Mouse (Mus musculus) olfactory bulb, adult 2 months (tissue): Measurements from ENCODE around the gene Cfap300. TPM values are rescaled to one million over a fixed set of nuclear protein-coding genes. Genes with fewer than 3 reads are reported as not detected.

Source experiments
- H3K27ac ChIP-seq: fragments of 200-500 bp; 2 replicates; pipeline ENCODE4 v1.5.1; 2012; ENCODE audit warnings: low read depth, low read length; ENCODE audit not compliant: insufficient read depth
- H3K4me1 ChIP-seq: fragments of 200-500 bp; 2 replicates; pipeline ENCODE4 v1.6.1; 2012; ENCODE audit warnings: low read length; ENCODE audit not compliant: control insufficient read depth, insufficient read depth
- H3K4me3 ChIP-seq: fragments of 200-500 bp; 2 replicates; pipeline ENCODE4 v1.5.1; 2012; ENCODE audit warnings: mild to moderate bottlenecking, low read depth, low read length, moderate library complexity; ENCODE audit not compliant: insufficient read depth
- CTCF ChIP-seq: fragments of 200-500 bp; IDR thresholded peaks from 2 replicates; pipeline ENCODE4 v1.5.1; 2012; ENCODE audit warnings: low read depth, mild to moderate bottlenecking, low read length, moderate library complexity; ENCODE audit not compliant: insufficient read depth
- POLR2A ChIP-seq: fragments of 200-500 bp; IDR thresholded peaks from 2 replicates; pipeline ENCODE4 v1.6.1; 2012; ENCODE audit warnings: mild to moderate bottlenecking, low read depth, low read length, moderate library complexity; ENCODE audit not compliant: insufficient read depth
- WGBS: fragments of 180-500 bp; shearing (Covaris S2); methylation state at CpG from one replicate; pipeline ENCODE4 v1.1.7; 2018; 5-methylcytosine and 5-hydroxymethylcytosine counted together
- polyA plus RNA-seq: library from polyadenylated mRNA; stranded (reverse); fragments of >200 nt; gene quantifications from 2 replicates; pipeline ENCODE4 v1.2.4, GENCODE M21; 2012; ENCODE audit warnings: low replicate concordance; ENCODE audit not compliant: missing spikeins, insufficient read depth, insufficient read length

The Cfap300 gene
- not detected in 2 replicates for polyA plus RNA-seq

GRCm38 (mm10) chr9:8042338-8043043, at the start of gene Cfap300:
Gene Cfap300, minus strand, starts transcription at chr9:8042823.
- TF ChIP-seq CTCF (no peak), POLR2A (no peak; the same call in 1 of the 2 replicates)
- H3K27ac ChIP-seq = peak within 1 kb of the TSS; percentile 49
- peak within 1 kb of the TSS; percentile 89 for H3K4me3 ChIP-seq
- H3K4me1 ChIP-seq = no peaks in the 10 kb centered on the region
- under 1% methylated on average over 39 of the region's 39 CpGs for WGBS

GRCm38 (mm10) chr9:8078882-8079281, 36.3 kb upstream of the Cfap300 start:
- Histone ChIP-seq H3K27ac (no peak overlapping the region), H3K4me3 (no peak overlapping the region), H3K4me1 (no peaks in the 10 kb centered on the region)
- WGBS = 92% methylated on average over 5 of the region's 5 CpGs
- TF ChIP-seq POLR2A (no peak), CTCF (no peak)

- TF ChIP-seq CTCF (no peak), POLR2A (no peak)
- Histone ChIP-seq H3K27ac (no peak overlapping the region), H3K4me3 (no peak overlapping the region), H3K4me1 (no peaks in the 10 kb centered on the region)
These were observed 31.7 kb upstream of the Cfap300 start for GRCm38 (mm10) chr9:8074345-8074744.

GRCm38 (mm10) chr9:8073203-8073755, 30.7 kb upstream of the Cfap300 start:
- TF ChIP-seq POLR2A (no peak), CTCF (no peak)
- no peaks in the 10 kb centered on the region for H3K4me1 ChIP-seq
- H3K4me3 ChIP-seq = no peak overlapping the region
- 93% methylated on average over 3 of the region's 3 CpGs for WGBS
- H3K27ac ChIP-seq = no peak overlapping the region

DNA sequence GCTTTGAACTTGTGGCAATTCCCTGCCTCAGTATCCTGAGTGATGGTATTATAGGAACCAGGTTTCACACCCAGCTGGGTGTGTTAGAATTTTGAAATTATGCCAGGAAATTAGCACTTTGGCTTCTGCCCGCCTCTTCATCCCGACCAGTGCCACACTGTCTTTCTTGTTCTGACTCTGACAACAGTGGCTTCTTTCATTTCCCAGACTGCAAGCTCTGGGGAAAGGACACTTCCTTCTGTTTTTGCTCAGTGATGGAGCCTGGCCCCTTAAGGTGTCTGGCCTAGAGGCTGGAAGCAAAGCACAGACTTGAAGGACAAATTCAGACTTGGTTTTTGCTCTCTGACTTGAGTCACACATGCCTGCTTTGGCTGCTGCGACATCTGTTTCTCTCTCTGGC, 17.0 kb upstream of the Cfap300 start:
- no peak overlapping the region for H3K27ac ChIP-seq
- H3K4me1 ChIP-seq = no peaks in the 10 kb centered on the region
- WGBS = 70% methylated on average over 3 of the region's 3 CpGs
- TF ChIP-seq POLR2A = no peak
- no peak for TF ChIP-seq CTCF
- H3K4me3 ChIP-seq = no peak overlapping the region

- 53% methylated on average over 1 of the region's 1 CpGs for WGBS
- Histone ChIP-seq H3K4me1 (no peaks in the 10 kb centered on the region), H3K4me3 (no peak overlapping the region), H3K27ac (no peak overlapping the region)
- TF ChIP-seq CTCF = no peak
- no peak for TF ChIP-seq POLR2A
These were observed 12.2 kb upstream of the Cfap300 start for GRCm38 (mm10) chr9:8054831-8055230.

- Histone ChIP-seq H3K4me3 (no peak overlapping the region; the same call in 1 of the 2 replicates), H3K4me1 (no peaks in the 10 kb centered on the region), H3K27ac (0 out of 2 replicates have a peak overlapping the region, but pooled peaks have one; percentile 28)
- TF ChIP-seq CTCF (no peak), POLR2A (no peak)
- 9% methylated on average over 5 of the region's 5 CpGs for WGBS
These were observed 393 bp upstream of the Cfap300 start for GRCm38 (mm10) chr9:8043044-8043387.

- Histone ChIP-seq H3K4me1 (no peaks in the 10 kb centered on the region), H3K4me3 (no peak overlapping the region), H3K27ac (no peak overlapping the region)
- 52% methylated on average over 7 of the region's 7 CpGs for WGBS
- no peak for TF ChIP-seq POLR2A
- no peak for TF ChIP-seq CTCF
These were observed 7.1 kb downstream of the Cfap300 start for GRCm38 (mm10) chr9:8035546-8035945.

- WGBS = 67% methylated on average over 4 of the region's 4 CpGs
- Histone ChIP-seq H3K4me3 (no peak overlapping the region), H3K27ac (no peak overlapping the region), H3K4me1 (no peaks in the 10 kb centered on the region)
- TF ChIP-seq CTCF (no peak), POLR2A (no peak)
These were observed 7.5 kb downstream of the Cfap300 start for GRCm38 (mm10) chr9:8035091-8035490.
